Mouse (Mus musculus) midbrain, postnatal 0 days (tissue): Measurements from ENCODE around the gene Zdhhc4. TPM values are rescaled to one million over a fixed set of nuclear protein-coding genes. Genes with fewer than 3 reads are reported as not detected.

ENCODE experiments used
- ATAC-seq: fragments of 200-750 bp; cut with Nextera tagmentation; 2 replicates; pipeline ENCODE4 v1.8.0; 2017; ENCODE audit warnings: moderate number of reproducible peaks, mild to moderate bottlenecking, moderate TSS enrichment, moderate library complexity; ENCODE audit not compliant: low FRiP score
- DNase-seq: peaks from one replicate; pipeline ENCODE4 v3.0.0-alpha.2; 2015; ENCODE audit warnings: low spot score
- H3K27ac ChIP-seq: fragments of 300-500 bp; sonication (generic); 2 replicates; pipeline ENCODE4 v1.5.1; 2014; ENCODE audit warnings: low read depth, mild to moderate bottlenecking, low read length, mixed read lengths
- H3K27me3 ChIP-seq: fragments of 300-500 bp; sonication (generic); 2 replicates; pipeline ENCODE4 v1.6.1; 2014; ENCODE audit warnings: low read length, control low read depth, mixed read lengths; ENCODE audit not compliant: insufficient read depth
- H3K36me3 ChIP-seq: fragments of 300-500 bp; sonication (generic); 2 replicates; pipeline ENCODE4 v1.6.1; 2014; ENCODE audit warnings: low read length, control low read depth, mixed read lengths; ENCODE audit not compliant: insufficient read depth
- H3K4me1 ChIP-seq: fragments of 300-500 bp; sonication (generic); 2 replicates; pipeline ENCODE4 v1.6.1; 2014; ENCODE audit warnings: mild to moderate bottlenecking, control low read depth, antibody characterized with exemption, low read length, mixed read lengths; ENCODE audit not compliant: insufficient read depth
- H3K4me2 ChIP-seq: fragments of 300-500 bp; sonication (generic); 2 replicates; pipeline ENCODE4 v1.6.1; 2014; ENCODE audit warnings: low read depth, mild to moderate bottlenecking, low read length, mixed read lengths; ENCODE audit not compliant: poor library complexity, severe bottlenecking
- H3K4me3 ChIP-seq: fragments of 300-500 bp; sonication (generic); 2 replicates; pipeline ENCODE4 v1.5.1; 2014; ENCODE audit warnings: low read depth, mild to moderate bottlenecking, low read length, moderate library complexity
- H3K9ac ChIP-seq: fragments of 300-500 bp; sonication (generic); replicated peaks from 2 replicates; pipeline ENCODE4 v1.6.1; 2014; ENCODE audit warnings: mild to moderate bottlenecking, low read length, moderate library complexity, mixed read lengths; ENCODE audit not compliant: poor library complexity, severe bottlenecking
- H3K9me3 ChIP-seq: fragments of 300-500 bp; sonication (generic); 2 replicates; pipeline ENCODE4 v1.6.1; 2016; ENCODE audit warnings: low read length, control low read depth
- CTCF ChIP-seq: IDR thresholded peaks from 2 replicates; pipeline ENCODE4 v1.5.1; 2016; ENCODE audit warnings: antibody characterized with exemption, mild to moderate bottlenecking
- WGBS: fragments of 180-500 bp; shearing (Covaris S2); extraction: QIAGEN DNeasy Blood & Tissue Kit; methylation state at CpG from one replicate; pipeline ENCODE4 v1.1.7; 2014; 5-methylcytosine and 5-hydroxymethylcytosine counted together
- polyA plus RNA-seq: library from polyadenylated mRNA; unstranded; fragments of >200 nt; fragmentation: Nextera tagmentation; extraction: Ambion mirVana; gene quantifications from 2 replicates; pipeline ENCODE4 v1.2.1, GENCODE M21; 2015
- total RNA-seq: library from RNA; depleted of rRNA; stranded (reverse); fragments of >200 nt; gene quantifications from 2 replicates; pipeline ENCODE4 v1.2.3, GENCODE M21; 2014; rRNA removed

The Zdhhc4 gene
- total and polyA plus RNA-seq, 2 experiments from 2014 or later, result 93.0 to 94.5 TPM

GRCm38 (mm10) chr5:143271642-143272041 lies 57.4 kb downstream of the Zdhhc4 start:
- TF ChIP-seq CTCF, result no peak
- ATAC-seq (no peak), DNase-seq (no peak)
- H3K4me3 ChIP-seq, result no peak overlapping the region
- no peak overlapping the region for H3K4me2 ChIP-seq
- peaks cover 6% of the 10 kb centered on the region; the same call in 1 of the 2 replicates for H3K4me1 ChIP-seq
- H3K27ac ChIP-seq, result no peak overlapping the region
- no peaks in the 10 kb centered on the region for H3K27me3 ChIP-seq
- H3K36me3 ChIP-seq, result no peaks in the 10 kb centered on the region
- H3K9ac ChIP-seq, result no peak overlapping the region
- no peaks in the 10 kb centered on the region for H3K9me3 ChIP-seq
- 91% methylated on average over 6 of the region's 6 CpGs for WGBS

GRCm38 (mm10) chr5:143270151-143270519 lies 58.9 kb downstream of the Zdhhc4 start:
- no peaks in the 10 kb centered on the region for H3K9me3 ChIP-seq
- peak overlapping the region; percentile 84 for H3K4me3 ChIP-seq
- peak overlapping the region; percentile 64 for H3K4me2 ChIP-seq
- 0 out of 2 replicates have a peak, but pooled peaks have one; percentile 11 for TF ChIP-seq CTCF
- DNase-seq, result no peak
- no peaks in the 10 kb centered on the region for H3K27me3 ChIP-seq
- peak overlapping the region; percentile 95 for H3K9ac ChIP-seq
- H3K27ac ChIP-seq, result peak overlapping the region; percentile 80
- 4% methylated on average over 12 of the region's 12 CpGs for WGBS
- ATAC-seq, result no peak; the same call in 1 of the 2 replicates
- H3K4me1 ChIP-seq, result peaks cover 6% of the 10 kb centered on the region; the same call in 1 of the 2 replicates
- no peaks in the 10 kb centered on the region for H3K36me3 ChIP-seq

- H3K4me2 ChIP-seq, result peak within 1 kb of the TSS; percentile 64
- H3K4me1 ChIP-seq, result peaks cover 6% of the 10 kb centered on the region; the same call in 1 of the 2 replicates
- TF ChIP-seq CTCF, result no peak; the same call in 1 of the 2 replicates
- H3K9me3 ChIP-seq, result no peaks in the 10 kb centered on the region
- peak within 1 kb of the TSS; percentile 84 for H3K4me3 ChIP-seq
- under 1% methylated on average over 48 of the region's 79 CpGs for WGBS
- H3K36me3 ChIP-seq, result 0 out of 2 replicates have a peak, but pooled peaks cover 2% of the 10 kb centered on the region
- no peaks in the 10 kb centered on the region for H3K27me3 ChIP-seq
- DNase-seq, result peak; percentile 84
- peak; percentile 85 for ATAC-seq
- H3K27ac ChIP-seq, result peak within 1 kb of the TSS; percentile 80
- H3K9ac ChIP-seq, result peak within 1 kb of the TSS; percentile 95
These were observed 59.5 kb downstream of the Zdhhc4 start, which contains the start of gene Zfp316 for GRCm38 (mm10) chr5:143269363-143270150. Gene Zfp316, minus strand, starts transcription at chr5:143270022.

GRCm38 (mm10) chr5:143268985-143269362 lies 60.1 kb downstream of the Zdhhc4 start:
- peak overlapping the region; percentile 84 for H3K4me3 ChIP-seq
- no peaks in the 10 kb centered on the region for H3K9me3 ChIP-seq
- DNase-seq (no peak), ATAC-seq (no peak; the same call in 1 of the 2 replicates)
- peak overlapping the region; percentile 64 for H3K4me2 ChIP-seq
- TF ChIP-seq CTCF, result no peak
- H3K27me3 ChIP-seq, result no peaks in the 10 kb centered on the region
- H3K9ac ChIP-seq, result peak overlapping the region; percentile 95
- 15% methylated on average over 8 of the region's 8 CpGs for WGBS
- H3K36me3 ChIP-seq, result peaks cover 7% of the 10 kb centered on the region; the same call in 1 of the 2 replicates
- H3K27ac ChIP-seq, result peak overlapping the region; percentile 80
- H3K4me1 ChIP-seq, result peaks cover 6% of the 10 kb centered on the region; the same call in 1 of the 2 replicates

- Histone ChIP-seq H3K36me3 (peaks cover 29% of the 10 kb centered on the region), H3K4me3 (no peak overlapping the region), H3K9me3 (no peaks in the 10 kb centered on the region), H3K9ac (no peak overlapping the region), H3K27ac (no peak overlapping the region), H3K4me1 (peaks cover 6% of the 10 kb centered on the region; the same call in 1 of the 2 replicates), H3K4me2 (no peak overlapping the region), H3K27me3 (no peaks in the 10 kb centered on the region)
- 88% methylated on average over 6 of the region's 6 CpGs for WGBS
- no peak for ATAC-seq
- no peak for DNase-seq
- no peak for TF ChIP-seq CTCF
These were observed 62.3 kb downstream of the Zdhhc4 start for GRCm38 (mm10) chr5:143266794-143267193.

Other genes with a start within 250 kb of the Zdhhc4 start
- gene Rnf216, start 216.3 kb downstream of the Zdhhc4 start, total RNA-seq, result 37.0 and 40.7 TPM in 2 replicates
- 22.1 and 27.5 TPM in 2 replicates for gene Rnf216, start 216.3 kb downstream of the Zdhhc4 start, polyA plus RNA-seq
- not detected in 2 replicates for gene Olfr718-ps1, start 181.7 kb downstream of the Zdhhc4 start, total RNA-seq
- gene Olfr718-ps1, start 181.7 kb downstream of the Zdhhc4 start, polyA plus RNA-seq, result not detected in 2 replicates
- gene Rbak, start 148.5 kb downstream of the Zdhhc4 start, total RNA-seq, result 15.2 and 22.7 TPM in 2 replicates
- gene Rbak, start 148.5 kb downstream of the Zdhhc4 start, polyA plus RNA-seq, result 9.1 and 9.2 TPM in 2 replicates
- not detected in 2 replicates for gene Spdye4b, start 148.2 kb downstream of the Zdhhc4 start, total RNA-seq
- gene Spdye4b, start 148.2 kb downstream of the Zdhhc4 start, polyA plus RNA-seq, result not detected in 2 replicates
- gene Spdye4a, start 102.4 kb downstream of the Zdhhc4 start, total RNA-seq, result not detected in 2 replicates
- gene Spdye4a, start 102.4 kb downstream of the Zdhhc4 start, polyA plus RNA-seq, result 0.09 TPM in 1 of 2 replicates, not detected in the other
- gene Zfp12, start 94.1 kb downstream of the Zdhhc4 start, total RNA-seq, result 31.1 and 36.1 TPM in 2 replicates
- 10.7 and 11.8 TPM in 2 replicates for gene Zfp12, start 94.1 kb downstream of the Zdhhc4 start, polyA plus RNA-seq
- 32.1 and 36.0 TPM in 2 replicates for gene Zfp316, start 59.2 kb downstream of the Zdhhc4 start, total RNA-seq
- 6.2 and 6.8 TPM in 2 replicates for gene Zfp316, start 59.2 kb downstream of the Zdhhc4 start, polyA plus RNA-seq
- 27.5 and 31.3 TPM in 2 replicates for gene Zfp853, start 35.6 kb downstream of the Zdhhc4 start, total RNA-seq
- gene Zfp853, start 35.6 kb downstream of the Zdhhc4 start, polyA plus RNA-seq, result 0.62 and 0.81 TPM in 2 replicates
- gene E130309D02Rik, start 13.9 kb downstream of the Zdhhc4 start, total RNA-seq, result 28.9 and 34.0 TPM in 2 replicates
- 18.3 and 19.6 TPM in 2 replicates for gene E130309D02Rik, start 13.9 kb downstream of the Zdhhc4 start, polyA plus RNA-seq
- gene Grid2ip, start 28.1 kb upstream of the Zdhhc4 start, total RNA-seq, result 2.3 and 2.8 TPM in 2 replicates
- 0.33 and 0.60 TPM in 2 replicates for gene Grid2ip, start 28.1 kb upstream of the Zdhhc4 start, polyA plus RNA-seq
- 82.4 and 97.3 TPM in 2 replicates for gene Kdelr2, start 74.6 kb upstream of the Zdhhc4 start, total RNA-seq
- 128 and 138 TPM in 2 replicates for gene Kdelr2, start 74.6 kb upstream of the Zdhhc4 start, polyA plus RNA-seq
- gene Daglb, start 135.3 kb upstream of the Zdhhc4 start, total RNA-seq, result 24.6 and 25.6 TPM in 2 replicates
- gene Daglb, start 135.3 kb upstream of the Zdhhc4 start, polyA plus RNA-seq, result 21.3 and 22.8 TPM in 2 replicates
- gene Rac1, start 198.8 kb upstream of the Zdhhc4 start, total RNA-seq, result 194 and 199 TPM in 2 replicates
- 441 and 451 TPM in 2 replicates for gene Rac1, start 198.8 kb upstream of the Zdhhc4 start, polyA plus RNA-seq